Mouse (Mus musculus) CH12.LX (cell line): ENCODE measurements around the gene Cacnb3. TPM values are rescaled to one million over a fixed set of nuclear protein-coding genes. Genes with fewer than 3 reads are reported as not detected.

ENCODE experiments used
- DNase-seq: peaks from one replicate; pipeline ENCODE4 v3.0.0-alpha.2; 2013; ENCODE audit errors: extremely low read depth
- H3K27ac ChIP-seq: 2 replicates; pipeline ENCODE4 v1.5.1; 2012; ENCODE audit warnings: low read depth, mild to moderate bottlenecking, control low read depth, moderate library complexity; ENCODE audit not compliant: insufficient read depth
- H3K27me3 ChIP-seq: replicated peaks from 2 replicates; pipeline ENCODE3; 2012; ENCODE audit warnings: inconsistent platforms
- H3K36me3 ChIP-seq, 2 experiments: replicated peaks in 1 of 2; 2 replicates each; pipeline versions ENCODE3 to v1.6.1; 2012; ENCODE audit warnings: inconsistent platforms in 1 of 2, low read length in 1 of 2, mild to moderate bottlenecking in 1 of 2, mixed read lengths in 1 of 2, moderate library complexity in 1 of 2; ENCODE audit not compliant: control insufficient read depth in 1 of 2, insufficient read depth in 1 of 2
- H3K4me1 ChIP-seq, 2 experiments: 2 replicates each; pipeline ENCODE4 v1.6.1; 2012; ENCODE audit warnings: inconsistent platforms in 1 of 2, moderate library complexity in 1 of 2; ENCODE audit not compliant: insufficient read depth in 2 of 2, control insufficient read depth in 1 of 2
- H3K4me2 ChIP-seq: 2 replicates; pipeline ENCODE4 v1.6.1; 2012; ENCODE audit warnings: low read depth, mild to moderate bottlenecking, control low read depth; ENCODE audit not compliant: poor library complexity, insufficient read depth, severe bottlenecking
- H3K4me3 ChIP-seq, 3 experiments: fragments of 150-350 bp in 1 of 3; sonication (generic) in 1 of 3; replicated peaks in 1 of 3; 2 replicates each; pipeline versions ENCODE3 to v1.5.1; 2011 to 2012; ENCODE audit warnings: low read depth in 2 of 3, low read length in 2 of 3, mild to moderate bottlenecking in 2 of 3, moderate library complexity in 2 of 3, control low read depth in 1 of 3, improper control_type of control experiment in 1 of 3, inconsistent platforms in 1 of 3, mixed read lengths in 1 of 3; ENCODE audit not compliant: poor library complexity in 1 of 3
- H3K79me2 ChIP-seq: replicated peaks from 2 replicates; pipeline ENCODE4 v1.6.1; 2012; ENCODE audit warnings: mild to moderate bottlenecking, moderate library complexity; ENCODE audit not compliant: control insufficient read depth, poor library complexity, insufficient read depth, severe bottlenecking; ENCODE audit errors: extremely low read depth
- H3K9ac ChIP-seq: 2 replicates; pipeline ENCODE4 v1.6.1; 2012; ENCODE audit warnings: low read depth, mild to moderate bottlenecking, control low read depth, moderate library complexity; ENCODE audit not compliant: insufficient read depth
- H3K9me3 ChIP-seq: replicated peaks from 2 replicates; pipeline ENCODE3; 2012; ENCODE audit warnings: low read length, inconsistent platforms, mixed read lengths
- BHLHE40 ChIP-seq: IDR thresholded peaks from 2 replicates; pipeline ENCODE4 v1.6.1; 2011; ENCODE audit warnings: mild to moderate bottlenecking, low read depth, low read length, improper control_type of control experiment
- CHD1 ChIP-seq: IDR thresholded peaks from 2 replicates; pipeline ENCODE4 v1.6.1; 2012; ENCODE audit warnings: low read depth, low read length, improper control_type of control experiment, inconsistent platforms
- CHD2 ChIP-seq: IDR thresholded peaks from 2 replicates; pipeline ENCODE4 v1.6.1; 2011; ENCODE audit warnings: low read length, improper control_type of control experiment
- CTCF ChIP-seq, 2 experiments: IDR thresholded peaks in 1 of 2; conservative IDR thresholded peaks in 1 of 2; 2 replicates each; pipeline ENCODE4 v1.5.1; 2011 to 2012; ENCODE audit warnings: low read depth in 2 of 2, low read length in 2 of 2, improper control_type of control experiment in 1 of 2, inconsistent platforms in 1 of 2, mild to moderate bottlenecking in 1 of 2, moderate library complexity in 1 of 2
- E2F4 ChIP-seq: IDR thresholded peaks from 2 replicates; pipeline ENCODE4 v1.6.1; 2011; ENCODE audit warnings: low read depth, low read length, improper control_type of control experiment; ENCODE audit not compliant: insufficient replicate concordance
- ELF1 ChIP-seq: IDR thresholded peaks from 2 replicates; pipeline ENCODE4 v1.6.1; 2014; ENCODE audit warnings: low read depth, mild to moderate bottlenecking, inconsistent platforms, low read length, improper control_type of control experiment
- EP300 ChIP-seq: IDR thresholded peaks from 2 replicates; pipeline ENCODE4 v1.6.1; 2011; ENCODE audit warnings: low read length, improper control_type of control experiment
- ETS1 ChIP-seq: conservative IDR thresholded peaks from 2 replicates; pipeline ENCODE4 v1.6.1; 2012; ENCODE audit warnings: low read depth, mild to moderate bottlenecking, inconsistent platforms, low read length, improper control_type of control experiment, moderate library complexity
- GABPA ChIP-seq: IDR thresholded peaks from 2 replicates; pipeline ENCODE4 v1.6.1; 2012; ENCODE audit warnings: low read depth, low read length, improper control_type of control experiment, inconsistent platforms; ENCODE audit not compliant: insufficient replicate concordance
- HCFC1 ChIP-seq: IDR thresholded peaks from 2 replicates; pipeline ENCODE4 v1.6.1; 2012; ENCODE audit warnings: low read depth, mild to moderate bottlenecking, inconsistent platforms, low read length, improper control_type of control experiment
- IRF4 ChIP-seq: IDR thresholded peaks from 2 replicates; pipeline ENCODE4 v1.6.1; 2014; ENCODE audit warnings: low read depth, mild to moderate bottlenecking, inconsistent platforms, low read length, improper control_type of control experiment
- JUN ChIP-seq: IDR thresholded peaks from 2 replicates; pipeline ENCODE4 v1.6.1; 2011; ENCODE audit warnings: low read depth, mild to moderate bottlenecking, low read length, improper control_type of control experiment, moderate library complexity; ENCODE audit not compliant: insufficient read depth
- JUND ChIP-seq: conservative IDR thresholded peaks from 2 replicates; pipeline ENCODE4 v1.6.1; 2011; ENCODE audit warnings: low read depth, low read length, improper control_type of control experiment
- KAT2A ChIP-seq: IDR thresholded peaks from 2 replicates; pipeline ENCODE4 v1.6.1; 2012; ENCODE audit warnings: low read length, improper control_type of control experiment, inconsistent platforms; ENCODE audit not compliant: insufficient replicate concordance
- MAFK ChIP-seq: IDR thresholded peaks from 2 replicates; pipeline ENCODE4 v1.6.1; 2011; ENCODE audit warnings: low read length, improper control_type of control experiment; ENCODE audit not compliant: insufficient replicate concordance
- MAX ChIP-seq: IDR thresholded peaks from 2 replicates; pipeline ENCODE4 v1.6.1; 2011; ENCODE audit warnings: low read length, improper control_type of control experiment
- MAZ ChIP-seq: IDR thresholded peaks from 2 replicates; pipeline ENCODE4 v1.6.1; 2012; ENCODE audit warnings: low read depth, mild to moderate bottlenecking, inconsistent platforms, low read length, improper control_type of control experiment, moderate library complexity
- MEF2A ChIP-seq: IDR thresholded peaks from 2 replicates; pipeline ENCODE4 v1.6.1; 2014; ENCODE audit warnings: low read depth, mild to moderate bottlenecking, inconsistent platforms, low read length, improper control_type of control experiment, borderline replicate concordance
- MXI1 ChIP-seq: IDR thresholded peaks from 2 replicates; pipeline ENCODE4 v1.6.1; 2011; ENCODE audit warnings: mild to moderate bottlenecking, low read depth, low read length, improper control_type of control experiment
- MYC ChIP-seq: IDR thresholded peaks from 2 replicates; pipeline ENCODE4 v1.6.1; 2011; ENCODE audit warnings: low read depth, mild to moderate bottlenecking, improper control_type of control experiment, low read length
- NELFE ChIP-seq: IDR thresholded peaks from 2 replicates; pipeline ENCODE4 v1.6.1; 2011; ENCODE audit warnings: low read depth, low read length, improper control_type of control experiment
- NRF1 ChIP-seq: IDR thresholded peaks from 2 replicates; pipeline ENCODE4 v1.6.1; 2014; ENCODE audit warnings: low read depth, mild to moderate bottlenecking, inconsistent platforms, low read length, improper control_type of control experiment, moderate library complexity
- PAX5 ChIP-seq: IDR thresholded peaks from 2 replicates; pipeline ENCODE4 v1.6.1; 2012; ENCODE audit warnings: low read length, inconsistent platforms, mixed read lengths
- POLR2A ChIP-seq: IDR thresholded peaks from 2 replicates; pipeline ENCODE4 v1.6.1; 2011; ENCODE audit warnings: low read depth, mild to moderate bottlenecking, improper control_type of control experiment, low read length
- POLR2AphosphoS2 ChIP-seq: IDR thresholded peaks from 2 replicates; pipeline ENCODE4 v1.6.1; 2011; ENCODE audit warnings: low read depth, low read length, improper control_type of control experiment
- RAD21 ChIP-seq: IDR thresholded peaks from 2 replicates; pipeline ENCODE4 v1.6.1; 2011; ENCODE audit warnings: low read depth, mild to moderate bottlenecking, low read length, improper control_type of control experiment, moderate library complexity
- RCOR1 ChIP-seq: conservative IDR thresholded peaks from 2 replicates; pipeline ENCODE4 v1.6.1; 2012; ENCODE audit warnings: low read depth, mild to moderate bottlenecking, inconsistent platforms, low read length, improper control_type of control experiment
- SIN3A ChIP-seq: IDR thresholded peaks from 2 replicates; pipeline ENCODE4 v1.6.1; 2012; ENCODE audit warnings: low read length, improper control_type of control experiment, inconsistent platforms
- SMC3 ChIP-seq: IDR thresholded peaks from 2 replicates; pipeline ENCODE4 v1.6.1; 2011; ENCODE audit warnings: low read depth, low read length, improper control_type of control experiment
- TBP ChIP-seq: conservative IDR thresholded peaks from 2 replicates; pipeline ENCODE4 v1.6.1; 2011; ENCODE audit warnings: low read depth, low read length, improper control_type of control experiment
- TCF12 ChIP-seq: IDR thresholded peaks from 2 replicates; pipeline ENCODE4 v1.6.1; 2014; ENCODE audit warnings: low read depth, mild to moderate bottlenecking, inconsistent platforms, low read length, improper control_type of control experiment
- UBTF ChIP-seq: IDR thresholded peaks from 2 replicates; pipeline ENCODE4 v1.6.1; 2012; ENCODE audit warnings: low read depth, mild to moderate bottlenecking, inconsistent platforms, low read length, improper control_type of control experiment, moderate library complexity
- USF1 ChIP-seq: IDR thresholded peaks from 2 replicates; pipeline ENCODE4 v1.6.1; 2014; ENCODE audit warnings: low read depth, mild to moderate bottlenecking, inconsistent platforms, low read length, improper control_type of control experiment
- USF2 ChIP-seq: conservative IDR thresholded peaks from 2 replicates; pipeline ENCODE4 v1.6.1; 2011; ENCODE audit warnings: low read depth, low read length, improper control_type of control experiment
- ZC3H11A ChIP-seq: IDR thresholded peaks from 2 replicates; pipeline ENCODE4 v1.6.1; 2012; ENCODE audit warnings: low read depth, mild to moderate bottlenecking, inconsistent platforms, low read length, improper control_type of control experiment
- ZKSCAN1 ChIP-seq: IDR thresholded peaks from 2 replicates; pipeline ENCODE4 v1.6.1; 2012; ENCODE audit warnings: low read depth, inconsistent platforms, low read length, improper control_type of control experiment, borderline replicate concordance
- ZMIZ1 ChIP-seq: IDR thresholded peaks from 2 replicates; pipeline ENCODE4 v1.6.1; 2012; ENCODE audit warnings: low read depth, mild to moderate bottlenecking, inconsistent platforms, low read length, improper control_type of control experiment
- ZNF384 ChIP-seq: IDR thresholded peaks from 2 replicates; pipeline ENCODE4 v1.6.1; 2012; ENCODE audit warnings: low read depth, low read length, improper control_type of control experiment, inconsistent platforms
- dilution Hi-C: fragments of 300-500 bp; cut with MboI; formaldehyde crosslinking; loops from 2 replicates; pipeline ENCODE4 v1.14.3; 2020; ENCODE audit warnings: low sequenced_read_pairs; ENCODE audit not compliant: extremely low pct_unique_long_range_greater_than_20kb, extremely low pct_ligation_motif_present
- in situ Hi-C: fragments of 300-500 bp; cut with MboI; formaldehyde crosslinking; loops from 3 replicates; pipeline ENCODE4 v1.14.3; 2019; ENCODE audit warnings: low sequenced_read_pairs, low pct_ligation_motif_present, low pct_unique_long_range_greater_than_20kb, mixed read lengths
- polyA plus RNA-seq: library from polyadenylated mRNA; unstranded; fragments of >175 nt; gene quantifications from 2 replicates; pipeline ENCODE4 v1.2.1, GENCODE M21; 2012; ENCODE audit warnings: low read depth; ENCODE audit not compliant: insufficient read length
- total RNA-seq, 2 experiments: library from RNA; depleted of rRNA; stranded (reverse); fragments of 300-350 nt in 1 of 2; fragments of >200 nt in 1 of 2; gene quantifications; 2 replicates each; pipeline ENCODE4 v1.2.3; 2012 to 2014

Gene Cacnb3
- total and polyA plus RNA-seq, 3 experiments, result 2.5 to 7.0 (median 4.3) TPM

DNA sequence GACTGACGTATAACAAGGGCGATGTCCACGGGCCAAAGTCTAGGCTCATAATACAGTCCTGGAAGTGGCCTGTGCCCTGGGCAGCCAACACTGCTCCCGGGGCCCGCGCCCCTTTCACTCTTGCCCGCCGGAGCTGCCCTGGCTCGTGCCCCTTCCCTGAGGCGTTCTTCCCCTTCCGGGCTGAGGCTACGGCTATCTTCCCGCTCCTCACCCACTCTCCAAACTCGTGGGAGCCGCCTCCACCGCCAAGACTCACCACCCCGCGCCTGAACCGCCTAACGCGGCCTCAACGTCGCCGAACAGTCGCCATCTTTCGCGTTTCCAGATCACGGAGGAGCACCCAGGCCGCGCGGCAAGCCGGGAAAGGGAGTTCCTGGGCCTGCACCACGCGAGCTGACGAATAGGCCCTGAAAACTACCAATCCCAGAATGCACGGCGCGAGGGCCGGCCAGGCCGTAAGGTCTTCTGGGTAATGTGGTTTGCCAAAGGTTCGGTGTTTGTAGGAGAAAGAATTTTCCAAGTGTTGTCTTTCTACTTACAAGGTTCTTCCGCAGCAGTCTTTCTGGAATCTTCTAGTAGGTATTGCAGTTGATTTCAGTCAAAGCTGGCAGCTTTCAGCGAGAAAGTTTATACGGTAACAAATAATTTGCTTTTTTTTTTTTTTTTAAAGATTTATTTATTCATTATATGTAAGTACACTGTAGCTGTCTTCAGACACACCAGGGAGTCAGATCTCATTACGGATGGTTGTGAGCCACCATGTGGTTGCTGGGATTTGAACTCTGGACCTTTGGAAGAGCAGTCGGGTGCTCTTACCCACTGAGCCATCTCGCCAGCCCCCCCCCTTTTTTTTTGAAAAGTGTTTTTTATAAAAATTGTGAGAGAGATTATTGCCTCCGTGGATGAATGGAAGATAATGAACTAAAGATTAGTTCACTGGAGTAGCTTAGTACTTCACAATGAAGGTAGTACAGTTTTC lies 32.2 kb downstream of the Cacnb3 start, which contains the start of gene Ddx23:
Gene Ddx23 (minus strand): TSS at position 328 of the 979 bp plus-strand sequence.
- H3K27me3 ChIP-seq, result no peaks in the 10 kb centered on the region
- H3K4me3 ChIP-seq, result peak within 1 kb of the TSS; percentile 84 to 92 (median 88)
- in situ Hi-C loops (no loop called here), dilution Hi-C loops (no loop called here)
- peak within 1 kb of the TSS; percentile 98 for H3K9ac ChIP-seq
- peaks cover 7 to 20% of the 10 kb centered on the region in 2 experiments for H3K4me1 ChIP-seq
- peaks cover 20 to 31% of the 10 kb centered on the region in 2 experiments for H3K36me3 ChIP-seq
- TF ChIP-seq TBP, result peak; percentile 70; the same call in 1 of the 2 replicates
- peak; percentile 92 for TF ChIP-seq ZMIZ1
- peak; percentile 80; the same call in 1 of the 2 replicates for TF ChIP-seq POLR2AphosphoS2
- TF ChIP-seq EP300, result no peak
- TF ChIP-seq MAZ, result no peak
- TF ChIP-seq E2F4, result no peak
- TF ChIP-seq MXI1, result peak; percentile 77
- peak; percentile 91 for TF ChIP-seq MYC
- peak; percentile 100 for TF ChIP-seq KAT2A
- TF ChIP-seq ZC3H11A, result no peak
- no peak for TF ChIP-seq JUND
- no peak for TF ChIP-seq USF2
- peak; percentile 85 for TF ChIP-seq SIN3A
- TF ChIP-seq POLR2A, result peak; percentile 95
- TF ChIP-seq BHLHE40, result no peak
- peak; percentile 80 for TF ChIP-seq ELF1
- TF ChIP-seq PAX5, result no peak
- TF ChIP-seq JUN, result no peak
- TF ChIP-seq CTCF (conservative IDR thresholded peaks at IDR 0.05 in 1 of 2, IDR thresholded peaks at IDR 0.05 in 1 of 2; ENCODE audit: low read depth in 2 of 2, low read length in 2 of 2), result no peak
- peak; percentile 96 for TF ChIP-seq HCFC1
- no peak for TF ChIP-seq MAFK
- no peak for TF ChIP-seq ZKSCAN1
- peak; percentile 67 for TF ChIP-seq MAX
- no peak for TF ChIP-seq MEF2A
- peak; percentile 93 for TF ChIP-seq TCF12
- peak; percentile 97; the same call in 1 of the 2 replicates for TF ChIP-seq GABPA
- TF ChIP-seq NELFE, result peak; percentile 84
- peak; percentile 97 for TF ChIP-seq CHD2
- TF ChIP-seq IRF4, result peak; percentile 43
- TF ChIP-seq CHD1, result peak; percentile 92
- TF ChIP-seq RAD21, result no peak
- TF ChIP-seq ZNF384, result peak; percentile 84
- TF ChIP-seq USF1, result no peak
- TF ChIP-seq ETS1, result peak; percentile 23; the same call in 1 of the 2 replicates
- TF ChIP-seq SMC3, result no peak; the same call in 1 of the 2 replicates
- TF ChIP-seq RCOR1, result no peak
- TF ChIP-seq UBTF, result peak; percentile 91
- TF ChIP-seq NRF1, result peak; percentile 65
- H3K9me3 ChIP-seq, result peaks cover 4% of the 10 kb centered on the region
- peak; percentile 98 for DNase-seq
- H3K79me2 ChIP-seq, result peaks cover 31% of the 10 kb centered on the region
- H3K27ac ChIP-seq, result peak within 1 kb of the TSS; percentile 82
- peak within 1 kb of the TSS; percentile 80 for H3K4me2 ChIP-seq
